Mouse (Mus musculus) retina, adult 2 months (tissue): ENCODE measurements around the gene 1700029I15Rik.
"Not testable (repeated sequence)": the region's sequence is repeated elsewhere in the genome, so short reads cannot be mapped to it uniquely, and the experiment has no call there.

ENCODE experiments used
- DNase-seq: peaks from one replicate; pipeline ENCODE4 v3.0.0-alpha.2; 2012; ENCODE audit warnings: low read depth, low spot score

1700029I15Rik gene

DNA sequence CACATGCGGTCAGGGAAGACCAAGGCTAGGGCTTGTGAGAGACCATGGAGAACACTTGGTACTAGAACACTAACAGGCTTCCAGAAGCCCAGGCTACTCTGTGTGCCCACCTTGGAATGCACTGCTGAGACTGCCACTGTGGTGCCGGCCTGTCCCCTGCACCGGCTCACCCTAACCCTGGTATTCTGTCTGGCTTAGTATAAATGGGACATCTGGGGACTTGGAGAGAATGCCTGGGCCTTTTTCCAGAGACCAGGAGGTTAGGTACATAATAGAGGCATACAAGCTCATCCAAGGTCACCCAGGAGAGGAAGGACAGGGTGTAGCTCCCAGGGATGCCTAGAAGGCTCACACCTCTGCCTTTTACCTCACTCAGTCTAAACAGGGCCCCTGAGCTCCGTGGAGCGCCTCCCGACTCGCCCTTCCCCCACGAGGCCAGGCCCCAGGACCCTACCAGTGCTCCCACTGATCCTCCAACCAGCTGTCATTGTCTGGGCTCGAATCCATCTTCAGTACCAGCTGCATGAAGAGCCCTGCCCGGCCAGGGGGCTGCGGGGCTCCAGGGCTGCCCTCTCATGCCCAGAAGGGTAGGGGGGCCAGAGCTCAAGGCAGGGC, 9.5 kb downstream of the 1700029I15Rik start:
- no peak for DNase-seq

DNA sequence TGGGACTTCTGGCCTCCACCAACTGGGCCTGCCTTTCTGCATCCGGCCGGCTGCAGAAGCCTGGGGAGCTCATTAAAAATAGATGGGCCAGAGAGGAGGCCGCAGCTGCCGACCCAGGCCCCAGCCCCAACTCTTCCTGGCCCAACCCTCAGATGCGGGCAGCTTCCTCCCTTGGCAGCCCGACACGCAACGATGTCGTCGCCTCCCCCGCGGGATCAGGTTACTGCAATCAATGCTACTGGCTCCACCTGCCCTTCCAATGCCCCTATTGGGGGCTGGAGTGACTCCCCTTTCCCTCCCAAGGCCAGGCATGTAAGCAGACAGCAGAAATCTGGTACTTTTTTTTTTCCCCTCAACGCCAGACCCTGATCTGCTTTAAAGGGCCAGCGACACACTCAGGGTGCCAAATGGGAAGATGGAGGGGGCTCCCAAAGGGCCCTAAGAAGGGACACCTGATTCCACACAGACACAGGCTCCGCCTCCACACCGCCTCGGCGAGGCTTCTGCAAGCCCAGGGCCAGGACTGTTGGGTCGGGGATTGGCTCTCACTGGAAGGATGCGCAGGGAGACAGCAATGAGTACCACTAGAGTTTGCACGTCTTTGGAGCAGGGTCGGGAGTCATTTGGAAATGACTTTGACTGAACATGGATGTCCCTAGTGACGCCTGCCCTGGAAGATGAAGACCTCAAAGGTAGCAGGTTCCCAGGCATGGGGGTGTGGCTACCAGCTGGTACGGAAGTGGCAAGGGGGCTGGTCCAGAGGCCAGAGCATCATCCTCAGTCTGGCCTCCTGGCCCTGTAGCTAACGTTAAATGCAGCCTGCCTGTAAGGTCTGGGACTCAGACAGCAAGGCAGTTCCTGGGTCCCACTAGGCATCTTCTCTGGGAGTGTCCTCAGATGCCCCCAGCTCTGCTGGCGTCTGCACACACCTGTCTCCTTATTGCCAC, 10.3 kb downstream of the 1700029I15Rik start:
- no peak for DNase-seq

DNA sequence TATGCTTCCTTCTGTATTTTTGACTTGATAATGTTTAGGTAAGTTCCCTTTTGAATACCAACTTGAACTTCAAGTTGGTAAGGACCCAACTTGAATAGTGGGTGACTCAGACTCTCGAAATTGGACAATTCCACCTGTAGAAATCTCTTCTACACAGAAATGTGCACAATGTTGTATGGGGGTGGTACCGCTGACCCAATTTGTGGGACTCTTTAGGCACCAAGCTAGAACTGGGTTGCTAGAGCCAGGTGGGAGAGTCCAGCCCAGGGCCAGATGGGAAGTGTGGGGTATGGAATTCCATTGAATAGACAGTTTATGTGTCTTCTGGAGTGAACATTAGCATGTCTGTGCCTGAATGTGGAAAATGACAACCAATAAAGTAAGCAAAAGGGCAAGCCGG, 13.2 kb downstream of the 1700029I15Rik start:
- no peak for DNase-seq

DNA sequence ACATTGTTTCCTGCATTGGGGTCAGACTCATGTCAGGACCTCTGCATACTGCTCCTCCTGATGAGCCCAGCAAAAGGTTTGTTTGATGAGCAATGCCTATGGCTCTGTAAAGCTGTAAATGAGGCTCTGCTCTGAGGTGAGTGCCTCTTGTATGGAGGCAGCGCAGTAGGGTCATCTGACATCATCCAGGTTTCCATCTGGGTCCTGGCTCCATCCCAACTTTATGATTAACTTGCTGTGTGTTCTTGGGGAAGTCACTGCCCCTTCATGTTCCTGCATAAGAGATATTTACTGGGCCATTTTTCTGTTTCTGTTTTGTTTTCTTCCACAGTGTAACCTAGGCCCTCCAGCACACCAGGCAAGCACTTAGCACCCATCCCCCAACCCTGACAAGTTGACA, 15.1 kb downstream of the 1700029I15Rik start:
- DNase-seq = no peak

DNA sequence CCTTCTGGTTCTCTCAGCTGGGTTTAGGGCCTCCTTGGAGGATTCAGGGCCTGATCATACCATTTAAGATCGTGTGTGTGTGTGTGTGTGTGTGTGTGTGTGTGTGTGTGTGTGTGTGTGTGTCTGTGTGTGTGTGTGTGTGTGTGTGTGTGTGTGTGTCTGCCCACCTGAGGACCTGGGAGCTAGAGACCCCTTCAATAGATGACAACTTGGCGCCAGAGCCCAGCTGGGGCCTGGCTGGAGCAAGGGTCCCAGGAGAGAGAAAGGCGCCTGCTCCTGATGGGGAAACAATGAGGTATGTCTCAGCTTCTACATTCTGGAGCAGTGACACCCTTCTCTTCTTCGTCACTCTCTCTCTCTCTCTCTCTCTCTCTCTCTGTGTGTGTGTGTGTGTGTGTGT, 17.5 kb downstream of the 1700029I15Rik start:
- DNase-seq = not testable (repeated sequence)

DNA sequence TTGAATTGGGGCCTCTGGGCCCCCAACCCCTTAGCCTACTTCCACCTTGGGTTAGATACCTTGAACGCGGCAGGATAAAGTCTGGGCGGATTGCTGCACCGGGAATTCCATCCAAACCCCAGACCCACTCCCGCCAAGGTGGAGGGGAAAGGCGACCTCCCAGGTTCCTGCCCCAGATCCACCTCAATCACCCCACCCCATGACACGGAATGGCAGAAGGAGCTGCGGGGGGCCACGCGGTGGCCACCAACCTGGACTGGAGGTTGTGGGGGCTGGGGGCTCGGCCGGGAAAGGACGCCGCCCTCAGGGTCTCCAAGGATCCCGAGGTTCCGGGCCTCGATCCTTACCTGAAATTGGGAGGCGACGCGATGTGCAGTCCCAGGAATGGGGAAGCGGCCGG, 18.3 kb downstream of the 1700029I15Rik start:
- no peak for DNase-seq

DNA sequence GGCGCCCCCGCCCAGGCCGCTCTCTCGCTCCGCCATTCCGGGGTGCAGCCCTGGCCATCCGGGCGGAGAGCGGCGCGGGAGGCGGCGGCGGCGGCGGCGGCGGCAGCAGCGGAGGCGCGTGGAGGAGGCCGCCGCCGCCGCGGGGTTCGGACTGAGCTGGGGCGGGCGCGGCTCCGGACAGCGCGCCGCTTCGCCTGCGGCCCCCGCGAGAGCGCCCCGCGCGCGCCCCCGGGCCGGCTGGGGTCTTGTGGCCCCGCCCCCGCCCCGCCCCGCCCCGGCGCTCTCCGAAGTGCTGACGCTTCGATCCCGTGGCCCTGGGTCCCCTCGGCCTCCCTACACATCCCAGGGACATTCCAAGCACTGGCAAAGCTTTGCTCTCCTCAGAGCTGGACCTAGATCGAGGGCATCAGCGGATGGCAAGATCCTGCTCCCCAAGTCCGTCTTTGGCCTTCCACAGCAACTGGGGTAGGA, 18.8 kb downstream of the 1700029I15Rik start, which contains the start of gene Mapk8ip1:
Mapk8ip1 (minus strand) TSS at position 173 of the 471 bp plus-strand sequence.
- DNase-seq = no peak

DNA sequence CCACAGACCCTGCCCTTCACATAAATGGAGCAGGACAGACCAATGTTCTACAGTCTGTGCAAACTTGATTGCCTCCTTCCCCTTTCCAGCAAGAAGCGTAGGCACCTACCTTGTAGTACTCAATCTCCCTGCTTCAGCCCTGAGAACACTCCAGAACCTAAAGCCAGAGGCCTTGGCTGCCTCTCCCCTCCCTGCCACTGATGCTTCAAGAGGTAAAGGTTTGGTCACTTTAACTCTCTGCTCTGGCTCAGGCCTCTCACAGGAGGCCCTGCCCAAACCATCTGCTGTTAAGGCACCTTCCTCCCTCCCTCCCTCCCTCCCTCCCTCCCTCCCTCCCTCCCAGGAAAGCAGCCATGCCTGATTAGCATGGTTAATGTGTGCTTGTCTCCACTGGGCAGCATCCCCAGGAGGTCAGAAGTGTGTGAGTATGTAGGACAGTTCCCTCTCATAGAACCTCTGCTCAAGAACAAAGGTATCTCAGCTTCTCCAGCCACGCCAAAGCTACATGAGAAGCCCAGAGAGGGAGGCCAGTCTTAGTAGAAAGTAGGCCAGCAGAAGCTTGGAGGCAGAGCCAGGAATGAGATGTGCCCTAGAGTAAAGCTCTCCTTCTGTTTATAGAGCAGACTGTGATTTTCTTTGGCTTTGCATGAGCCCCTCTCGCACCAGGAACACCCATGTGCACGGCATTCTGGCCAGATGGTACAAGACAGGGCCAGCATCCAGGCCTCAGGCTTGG, 20.4 kb downstream of the 1700029I15Rik start:
- no peak for DNase-seq

DNA sequence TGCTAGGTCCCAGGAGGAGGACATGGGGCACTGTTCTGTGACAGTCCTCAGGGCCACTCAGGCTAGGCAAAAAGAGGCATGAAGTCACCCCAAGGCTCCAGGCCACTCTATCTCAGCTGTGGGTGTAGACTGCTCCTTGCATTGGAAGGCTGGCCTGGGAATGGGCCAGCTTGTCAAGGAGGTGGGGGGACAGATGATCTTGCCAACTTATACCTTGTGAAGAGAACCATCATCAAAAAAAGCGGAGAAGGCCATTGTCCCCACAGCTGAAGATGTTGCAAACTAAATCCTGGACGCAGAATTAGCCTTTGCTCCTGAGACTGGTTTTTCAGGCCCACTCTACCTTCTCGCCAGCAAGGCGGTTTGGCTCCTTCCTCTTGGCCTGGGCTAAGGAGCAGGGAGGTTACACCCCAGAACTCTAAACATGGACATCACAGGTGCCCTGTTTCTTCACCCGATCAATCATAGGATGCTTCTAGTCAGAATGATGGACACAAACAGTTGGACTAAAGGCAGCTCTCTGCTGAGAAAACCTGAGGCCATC, 21.5 kb downstream of the 1700029I15Rik start:
- no peak for DNase-seq

DNA sequence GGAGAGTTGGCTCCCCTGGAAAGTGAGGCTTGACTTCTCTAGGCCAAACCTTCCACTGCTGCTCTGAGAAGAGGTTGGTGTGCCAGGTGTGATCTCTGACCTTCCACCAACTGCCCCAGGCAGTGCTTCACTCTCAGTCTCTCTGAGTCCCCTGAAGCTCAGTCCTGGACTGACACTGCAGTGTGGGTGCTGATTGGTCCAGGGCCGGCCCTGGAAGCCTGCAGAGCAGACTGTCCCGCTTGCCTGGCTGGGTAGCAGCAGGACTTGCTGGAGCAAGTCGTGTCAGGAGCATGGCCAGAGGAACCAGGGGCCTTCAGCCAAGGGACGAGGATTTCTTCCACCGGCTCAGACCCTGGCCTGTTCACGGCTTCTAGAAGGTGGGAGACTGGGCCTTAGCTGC, 22.4 kb downstream of the 1700029I15Rik start:
- no peak for DNase-seq

DNA sequence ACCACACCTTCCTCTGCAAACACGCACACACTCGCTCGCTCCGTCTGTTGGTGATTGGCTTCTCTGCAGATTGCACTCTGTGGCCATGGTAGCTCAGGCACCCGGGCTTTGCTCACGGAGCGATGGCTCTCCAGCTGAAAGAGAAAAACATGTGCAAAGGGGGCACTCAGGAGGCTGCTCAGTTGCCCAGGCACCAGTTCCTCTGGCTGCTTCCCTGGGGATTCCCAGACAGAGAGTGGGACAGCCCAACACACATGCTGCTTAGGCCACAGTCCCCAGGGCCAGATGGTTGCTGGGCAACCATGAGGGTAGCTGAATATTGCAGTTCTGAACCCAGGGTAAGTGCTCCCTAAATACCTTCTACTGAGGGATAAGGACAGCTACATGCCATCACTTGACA, 23.3 kb downstream of the 1700029I15Rik start:
- no peak for DNase-seq

DNA sequence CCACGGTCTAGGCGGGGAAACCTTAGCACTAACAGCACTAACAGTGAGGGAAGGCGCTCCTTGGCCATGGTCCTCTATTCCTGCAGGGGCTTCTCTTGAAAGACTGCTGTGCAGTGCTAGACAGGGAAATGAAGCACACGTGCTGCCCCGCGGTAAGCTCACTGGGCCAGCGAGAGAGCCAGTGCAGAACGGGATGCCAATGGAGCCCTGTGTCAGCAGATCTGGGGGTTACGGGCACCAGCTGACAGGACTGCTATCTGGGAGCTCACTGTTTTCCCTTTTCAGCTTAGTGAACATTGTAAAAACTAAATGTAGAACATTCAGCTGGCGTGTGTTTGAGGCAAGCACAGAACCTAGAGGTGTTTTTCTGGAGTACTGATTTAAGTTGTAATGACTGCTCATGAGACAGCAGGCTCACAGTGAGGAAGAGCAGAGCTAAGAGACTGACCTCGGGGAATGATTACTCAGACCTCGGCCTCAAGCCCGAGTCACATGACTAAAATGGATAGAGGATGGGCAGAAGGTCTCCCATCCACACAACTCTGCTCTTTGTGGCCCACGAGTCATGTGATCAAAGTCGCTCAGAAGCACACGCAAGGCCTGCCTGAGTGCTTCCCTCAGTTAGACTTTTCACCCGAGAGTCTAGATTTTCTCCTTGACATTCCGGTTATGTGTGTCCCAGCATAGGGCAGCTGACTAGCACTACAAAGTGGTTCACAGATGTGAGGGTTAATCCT, 26.1 kb downstream of the 1700029I15Rik start:
- no peak for DNase-seq

DNA sequence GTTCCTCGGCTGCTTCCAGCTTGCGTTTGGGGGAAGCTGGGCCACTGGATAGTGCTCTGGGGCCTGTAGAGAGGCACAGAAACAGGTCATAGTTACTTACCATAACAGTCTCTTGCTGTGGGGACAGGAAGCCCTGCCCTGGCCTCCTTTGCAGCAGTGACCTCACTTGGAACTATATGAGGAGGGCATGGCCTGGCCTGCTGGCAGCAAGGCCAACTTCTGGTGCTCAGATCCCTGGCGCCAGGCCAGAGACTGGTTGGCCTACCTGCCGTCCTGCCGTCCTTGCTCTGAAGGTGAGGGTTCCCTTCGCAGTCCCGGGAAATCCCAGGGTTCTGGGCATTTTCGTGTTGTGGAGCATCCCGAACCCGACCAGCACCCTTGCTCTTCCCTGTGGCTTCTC, 29.4 kb downstream of the 1700029I15Rik start:
- no peak for DNase-seq

DNA sequence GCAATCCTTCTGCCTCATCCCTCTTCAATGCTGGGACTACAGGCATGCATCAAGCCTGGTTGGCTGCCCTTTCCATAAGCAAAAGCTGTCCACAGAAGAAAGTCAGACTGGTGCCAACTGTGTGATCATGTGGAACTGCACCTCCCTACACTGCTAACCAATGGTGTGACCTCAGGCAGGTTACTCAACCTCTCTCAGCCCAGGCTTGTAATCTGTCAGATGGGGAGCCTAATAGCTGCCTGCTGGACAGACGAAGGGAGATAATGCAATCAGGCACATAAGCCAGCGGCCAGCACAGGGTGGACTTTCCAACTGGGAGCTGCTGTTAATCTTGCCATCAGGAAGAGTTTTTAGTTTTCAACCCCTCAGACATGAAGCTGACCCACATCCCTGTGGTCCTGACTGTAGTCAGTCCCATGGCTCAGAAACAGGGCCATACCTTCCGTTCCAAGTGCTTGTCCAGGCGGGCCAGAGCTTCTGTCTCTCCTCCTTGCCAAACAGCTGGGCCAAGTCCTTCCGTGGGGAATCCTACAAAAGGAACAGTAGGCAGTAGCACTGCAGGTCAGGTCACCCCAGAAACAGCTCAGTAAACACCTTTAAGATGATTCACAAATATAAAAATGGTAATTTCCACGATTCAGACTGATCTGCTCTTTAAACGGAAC, 39.5 kb downstream of the 1700029I15Rik start:
- DNase-seq = no peak

DNA sequence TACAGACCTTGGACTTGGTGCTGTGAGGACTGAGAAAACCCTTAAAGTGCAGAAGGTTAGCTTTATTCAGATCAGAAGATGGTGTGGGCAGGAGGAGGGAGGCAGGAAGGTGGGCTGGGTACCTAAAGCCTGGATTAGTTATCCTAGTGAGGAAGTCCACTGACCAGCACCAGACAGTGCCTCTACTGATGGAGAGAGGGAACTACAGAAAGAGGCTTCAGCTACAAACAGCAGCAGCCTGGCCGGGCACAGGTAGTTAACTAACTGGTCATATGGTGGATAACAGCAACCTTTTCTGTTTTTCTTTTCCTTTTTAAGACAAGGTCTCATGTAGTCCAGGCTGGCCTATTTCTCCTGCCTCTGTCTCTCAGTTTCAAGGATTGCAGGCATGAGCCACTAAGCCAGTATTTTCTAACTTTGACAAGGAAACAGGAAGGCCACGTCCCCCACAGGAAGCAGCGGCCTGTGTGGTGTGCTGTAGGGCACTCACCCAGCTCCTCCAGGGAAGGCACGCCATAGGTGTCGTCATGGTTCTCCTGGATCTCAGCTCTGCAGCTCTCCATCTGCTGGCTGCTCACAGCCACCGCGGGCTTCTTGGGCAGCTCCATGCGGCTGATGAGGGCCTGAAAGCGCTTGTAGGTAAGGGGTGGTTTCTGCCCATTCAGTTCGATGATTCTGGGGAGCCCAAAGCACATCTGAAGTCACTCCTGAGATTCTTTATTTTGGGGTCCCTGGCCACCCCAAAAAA, 40.2 kb downstream of the 1700029I15Rik start:
- no peak for DNase-seq

DNA sequence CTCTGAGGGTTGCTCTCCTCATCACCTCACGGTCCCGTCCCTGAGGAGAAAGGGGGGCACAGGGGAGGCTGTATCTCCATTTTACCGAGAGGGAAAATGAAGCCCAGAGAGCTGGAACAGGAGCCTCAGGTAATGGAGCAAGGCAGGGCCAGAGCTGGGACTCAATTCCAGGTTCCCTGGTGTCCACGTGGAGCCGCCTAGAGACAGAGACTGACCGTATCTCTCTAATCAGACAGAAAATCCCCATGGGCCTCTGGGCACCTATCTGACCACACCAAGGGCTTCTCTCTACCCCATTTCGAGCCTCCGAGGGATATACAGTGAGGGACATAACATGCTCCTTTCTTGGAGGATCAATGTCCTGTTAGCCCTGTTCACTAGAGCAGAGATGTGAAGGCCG, 40.8 kb downstream of the 1700029I15Rik start:
- DNase-seq = no peak

DNA sequence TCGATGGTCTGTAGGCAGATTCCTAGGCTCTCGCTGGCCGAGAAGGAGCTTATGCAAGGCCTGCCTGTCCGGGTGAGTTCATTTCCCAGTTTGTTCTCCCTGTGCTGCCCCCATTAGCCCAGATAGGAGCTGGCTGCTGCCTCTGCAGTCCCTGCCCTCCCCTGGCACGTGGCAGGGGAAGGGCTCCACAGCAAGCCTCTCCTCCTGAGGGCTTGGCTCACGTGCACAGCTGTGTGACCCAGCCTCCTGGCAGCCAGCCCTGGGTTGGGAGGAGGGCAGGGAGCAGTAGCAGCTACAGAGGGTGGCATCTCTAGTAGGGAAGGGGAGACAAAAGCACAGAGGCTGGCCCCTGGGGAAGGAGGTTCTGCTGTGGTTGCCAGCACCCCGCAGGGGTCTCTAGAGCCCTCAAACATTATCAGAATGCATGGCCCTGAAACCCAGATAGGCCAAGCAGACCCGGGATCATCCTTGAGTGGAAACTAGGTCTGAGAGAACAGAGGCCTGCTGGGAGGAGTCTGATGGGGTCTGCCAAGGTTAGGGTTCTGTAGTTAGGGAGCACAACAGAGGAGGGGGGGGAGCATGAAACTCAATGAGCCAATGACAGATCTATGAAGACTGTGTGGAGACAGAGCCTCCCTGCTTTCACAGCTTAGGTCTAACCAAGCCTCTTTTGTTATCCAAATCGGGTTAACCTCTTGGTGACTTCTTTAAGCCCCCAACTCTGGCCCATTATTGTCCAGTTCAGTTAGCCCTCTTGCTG, 41.5 kb downstream of the 1700029I15Rik start:
- peak; percentile 60 for DNase-seq

DNA sequence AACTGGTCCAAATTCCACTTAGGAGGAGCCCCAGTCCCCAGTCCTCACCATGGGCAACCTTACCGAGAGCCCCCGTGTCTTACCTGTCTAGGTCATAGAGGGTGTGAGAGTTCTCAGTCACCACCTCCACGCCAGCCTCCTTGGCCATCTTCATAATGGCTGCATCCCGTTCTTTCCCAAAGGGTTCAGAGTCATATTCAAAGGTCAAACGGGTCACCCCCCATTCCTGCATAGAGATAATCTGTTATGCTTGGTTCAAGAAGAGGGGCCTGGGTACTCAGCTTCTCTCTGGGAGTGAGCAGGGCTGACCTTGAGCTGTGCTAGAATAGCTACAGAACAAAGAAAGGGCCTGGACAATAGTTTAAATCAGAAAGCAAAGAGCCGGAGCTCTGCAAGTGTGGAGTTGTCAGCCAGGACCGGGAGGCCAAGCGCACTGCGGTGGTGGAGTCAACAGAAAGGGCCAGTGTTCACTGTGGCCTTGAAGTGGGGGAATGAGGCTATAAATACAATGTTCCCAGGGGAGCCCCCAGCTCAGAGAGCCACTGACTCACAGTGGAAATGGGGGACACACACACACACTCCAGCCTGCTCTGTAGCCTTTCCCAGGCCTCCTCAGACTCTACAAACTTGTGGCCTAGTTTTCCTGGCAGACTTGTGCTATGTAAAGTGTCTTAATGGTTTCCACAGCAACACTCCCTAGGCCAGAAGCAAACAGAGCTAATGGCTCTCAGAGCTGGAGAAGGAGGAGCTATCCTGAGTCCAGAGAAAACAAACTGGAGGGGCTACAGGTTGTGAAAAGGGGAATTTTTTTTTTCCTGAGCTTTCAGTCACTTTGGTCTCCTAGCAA, 42.3 kb downstream of the 1700029I15Rik start:
- DNase-seq = no peak
